Mouse (Mus musculus) embryonic fibroblast, embryonic 13.5 days (primary cell): ENCODE measurements around the gene Olfr1333.

Experiments
- CTCF ChIP-seq: IDR thresholded peaks from 2 replicates; pipeline ENCODE4 v1.5.1; 2011; ENCODE audit warnings: mild to moderate bottlenecking, control low read depth, low read length, moderate library complexity, borderline replicate concordance; ENCODE audit not compliant: insufficient read depth
- POLR2A ChIP-seq: IDR thresholded peaks from 2 replicates; pipeline ENCODE4 v1.6.1; 2011; ENCODE audit warnings: low read depth, mild to moderate bottlenecking, control low read depth, low read length, moderate library complexity

GRCm38 (mm10) chr4:118862704-118863103 is 26.6 kb upstream of the Olfr1333 start:
- TF ChIP-seq POLR2A: no peak
- no peak for TF ChIP-seq CTCF
